Mouse (Mus musculus): Measurements from ENCODE around the gene Mrpl2.

DNA sequence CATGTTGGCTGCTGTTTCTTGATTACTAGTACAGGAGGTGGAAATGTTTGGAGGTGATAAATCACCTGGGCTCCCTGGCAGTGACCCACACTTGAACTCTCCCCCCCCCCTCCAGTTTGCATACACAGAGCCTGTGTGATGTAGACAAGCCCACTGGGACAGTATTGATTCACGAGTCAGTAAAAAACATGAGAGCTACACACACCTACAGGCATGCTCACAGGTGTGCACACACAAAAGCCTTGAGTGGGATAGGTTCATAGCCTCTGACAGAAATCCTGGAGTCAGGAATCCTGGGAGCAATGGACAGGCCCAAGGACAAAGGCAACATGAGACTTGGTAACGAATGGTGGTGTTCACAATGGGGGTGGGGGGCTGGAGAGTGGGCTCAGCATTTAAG, 33.8 kb upstream of the Mrpl2 start:
- no peak for TF ChIP-seq POLR2A (IDR thresholded peaks at IDR 0.05; ENCODE audit: extremely low read depth, insufficient read depth, low read length)
- TF ChIP-seq CTCF (IDR thresholded peaks at IDR 0.05; ENCODE audit: low read depth, low read length) = no peak

Data from liver, adult 2 months (tissue).